Mouse (Mus musculus) midbrain, postnatal 0 days (tissue): ENCODE data around the gene Rnf167. TPM values are rescaled to one million over a fixed set of nuclear protein-coding genes. Genes with fewer than 3 reads are reported as not detected.
A peak's percentile ranks its signal among the peaks of the same experiment; 100 is the strongest.

Experiments used
- ATAC-seq: fragments of 200-750 bp; cut with Nextera tagmentation; 2 replicates; pipeline ENCODE4 v1.8.0; 2017; ENCODE audit warnings: moderate number of reproducible peaks, mild to moderate bottlenecking, moderate TSS enrichment, moderate library complexity; ENCODE audit not compliant: low FRiP score
- DNase-seq: peaks from one replicate; pipeline ENCODE4 v3.0.0-alpha.2; 2015; ENCODE audit warnings: low spot score
- H3K27ac ChIP-seq: fragments of 300-500 bp; sonication (generic); 2 replicates; pipeline ENCODE4 v1.5.1; 2014; ENCODE audit warnings: low read depth, mild to moderate bottlenecking, low read length, mixed read lengths
- H3K27me3 ChIP-seq: fragments of 300-500 bp; sonication (generic); 2 replicates; pipeline ENCODE4 v1.6.1; 2014; ENCODE audit warnings: low read length, control low read depth, mixed read lengths; ENCODE audit not compliant: insufficient read depth
- H3K36me3 ChIP-seq: fragments of 300-500 bp; sonication (generic); 2 replicates; pipeline ENCODE4 v1.6.1; 2014; ENCODE audit warnings: low read length, control low read depth, mixed read lengths; ENCODE audit not compliant: insufficient read depth
- H3K4me1 ChIP-seq: fragments of 300-500 bp; sonication (generic); 2 replicates; pipeline ENCODE4 v1.6.1; 2014; ENCODE audit warnings: mild to moderate bottlenecking, control low read depth, antibody characterized with exemption, low read length, mixed read lengths; ENCODE audit not compliant: insufficient read depth
- H3K4me2 ChIP-seq: fragments of 300-500 bp; sonication (generic); 2 replicates; pipeline ENCODE4 v1.6.1; 2014; ENCODE audit warnings: low read depth, mild to moderate bottlenecking, low read length, mixed read lengths; ENCODE audit not compliant: poor library complexity, severe bottlenecking
- H3K4me3 ChIP-seq: fragments of 300-500 bp; sonication (generic); 2 replicates; pipeline ENCODE4 v1.5.1; 2014; ENCODE audit warnings: low read depth, mild to moderate bottlenecking, low read length, moderate library complexity
- H3K9ac ChIP-seq: fragments of 300-500 bp; sonication (generic); replicated peaks from 2 replicates; pipeline ENCODE4 v1.6.1; 2014; ENCODE audit warnings: mild to moderate bottlenecking, low read length, moderate library complexity, mixed read lengths; ENCODE audit not compliant: poor library complexity, severe bottlenecking
- H3K9me3 ChIP-seq: fragments of 300-500 bp; sonication (generic); 2 replicates; pipeline ENCODE4 v1.6.1; 2016; ENCODE audit warnings: low read length, control low read depth
- CTCF ChIP-seq: IDR thresholded peaks from 2 replicates; pipeline ENCODE4 v1.5.1; 2016; ENCODE audit warnings: antibody characterized with exemption, mild to moderate bottlenecking
- WGBS: fragments of 180-500 bp; shearing (Covaris S2); extraction: QIAGEN DNeasy Blood & Tissue Kit; methylation state at CpG from one replicate; pipeline ENCODE4 v1.1.7; 2014; 5-methylcytosine and 5-hydroxymethylcytosine counted together
- polyA plus RNA-seq: library from polyadenylated mRNA; unstranded; fragments of >200 nt; fragmentation: Nextera tagmentation; extraction: Ambion mirVana; gene quantifications from 2 replicates; pipeline ENCODE4 v1.2.1, GENCODE M21; 2015
- total RNA-seq: library from RNA; depleted of rRNA; stranded (reverse); fragments of >200 nt; gene quantifications from 2 replicates; pipeline ENCODE4 v1.2.3, GENCODE M21; 2014

Gene Rnf167
- total and polyA plus RNA-seq, 2 experiments from 2014 or later = 74.4 to 97.2 TPM

DNA sequence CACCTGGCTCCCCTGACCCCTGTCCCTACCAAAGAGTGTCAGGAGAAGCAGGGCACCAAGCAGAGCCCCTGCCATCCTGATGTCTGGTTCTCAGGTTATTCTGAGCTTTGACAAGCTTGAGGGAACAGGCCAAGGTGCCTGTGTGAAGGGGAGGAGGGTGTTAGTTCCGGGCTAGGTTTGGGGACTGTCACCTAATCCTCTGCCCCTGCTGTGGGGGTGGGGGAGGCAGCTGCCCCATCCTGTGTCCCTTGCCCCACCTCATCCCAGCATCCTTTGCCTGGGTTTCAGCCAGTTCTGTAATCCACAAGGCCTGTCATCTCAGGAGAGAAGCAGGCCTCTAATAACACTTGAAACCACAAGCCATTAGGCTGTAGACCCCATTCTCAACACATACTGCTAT lies 27.9 kb upstream of the Rnf167 start, which contains the start of gene Chrne:
Gene Chrne (minus strand): TSS at position 116 of the 400 bp plus-strand sequence.
- no peaks in the 10 kb centered on the region for H3K9me3 ChIP-seq
- H3K4me3 ChIP-seq = no peak within 1 kb of the TSS
- no peaks in the 10 kb centered on the region for H3K4me1 ChIP-seq
- DNase-seq (no peak), ATAC-seq (no peak)
- no peak within 1 kb of the TSS for H3K27ac ChIP-seq
- 29% methylated on average over 1 of the region's 1 CpGs for WGBS
- no peaks in the 10 kb centered on the region for H3K36me3 ChIP-seq
- TF ChIP-seq CTCF = no peak
- H3K9ac ChIP-seq = no peak within 1 kb of the TSS
- no peaks in the 10 kb centered on the region for H3K27me3 ChIP-seq
- no peak within 1 kb of the TSS for H3K4me2 ChIP-seq

DNA sequence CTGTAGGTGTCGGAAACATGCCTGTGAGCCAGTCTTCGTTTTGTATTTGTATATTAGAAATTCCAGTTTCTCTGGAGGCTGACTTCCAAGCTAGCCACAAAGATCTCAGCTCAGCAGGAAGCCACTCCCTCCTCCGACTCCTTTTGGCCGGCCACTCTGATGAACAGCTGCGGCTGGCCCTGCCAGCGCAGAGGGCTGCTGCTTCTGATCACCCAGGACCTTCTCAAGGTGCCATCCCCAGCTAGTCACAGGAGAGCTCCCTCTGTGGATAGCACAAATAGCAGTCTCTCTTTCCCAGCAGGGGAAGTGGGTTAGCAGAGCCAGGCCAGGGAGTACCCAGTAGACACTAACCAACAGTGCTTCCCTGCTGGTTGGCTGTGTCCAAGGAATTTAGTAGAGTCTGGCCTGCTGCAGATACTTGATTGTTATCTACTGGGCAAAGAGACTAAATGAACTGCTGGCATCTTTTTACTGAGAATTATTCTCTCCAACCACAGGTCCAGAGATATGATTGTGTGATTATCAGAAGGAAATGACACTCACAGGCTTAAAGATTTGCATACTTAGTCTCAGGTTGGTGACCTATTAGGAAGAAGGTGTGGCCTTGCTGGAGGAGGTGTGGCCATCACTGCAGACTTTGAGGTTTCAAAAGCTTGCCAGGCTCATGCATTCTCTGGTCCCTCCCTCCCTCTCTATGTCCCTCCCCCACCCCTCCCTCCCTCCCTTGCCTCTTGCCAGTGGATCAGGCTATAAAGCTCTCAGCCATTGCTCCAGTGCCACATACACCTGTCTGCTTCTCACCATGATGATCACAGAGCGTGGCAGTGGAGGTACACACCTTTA lies 24.8 kb upstream of the Rnf167 start:
- no peaks in the 10 kb centered on the region for H3K36me3 ChIP-seq
- ATAC-seq = no peak
- H3K4me3 ChIP-seq = no peak overlapping the region
- no peak for TF ChIP-seq CTCF
- no peaks in the 10 kb centered on the region for H3K27me3 ChIP-seq
- WGBS = 41% methylated on average over 7 of the region's 7 CpGs
- H3K4me1 ChIP-seq = no peaks in the 10 kb centered on the region
- no peak overlapping the region for H3K9ac ChIP-seq
- no peak overlapping the region for H3K4me2 ChIP-seq
- DNase-seq = no peak
- H3K27ac ChIP-seq = no peak overlapping the region
- H3K9me3 ChIP-seq = no peaks in the 10 kb centered on the region

DNA sequence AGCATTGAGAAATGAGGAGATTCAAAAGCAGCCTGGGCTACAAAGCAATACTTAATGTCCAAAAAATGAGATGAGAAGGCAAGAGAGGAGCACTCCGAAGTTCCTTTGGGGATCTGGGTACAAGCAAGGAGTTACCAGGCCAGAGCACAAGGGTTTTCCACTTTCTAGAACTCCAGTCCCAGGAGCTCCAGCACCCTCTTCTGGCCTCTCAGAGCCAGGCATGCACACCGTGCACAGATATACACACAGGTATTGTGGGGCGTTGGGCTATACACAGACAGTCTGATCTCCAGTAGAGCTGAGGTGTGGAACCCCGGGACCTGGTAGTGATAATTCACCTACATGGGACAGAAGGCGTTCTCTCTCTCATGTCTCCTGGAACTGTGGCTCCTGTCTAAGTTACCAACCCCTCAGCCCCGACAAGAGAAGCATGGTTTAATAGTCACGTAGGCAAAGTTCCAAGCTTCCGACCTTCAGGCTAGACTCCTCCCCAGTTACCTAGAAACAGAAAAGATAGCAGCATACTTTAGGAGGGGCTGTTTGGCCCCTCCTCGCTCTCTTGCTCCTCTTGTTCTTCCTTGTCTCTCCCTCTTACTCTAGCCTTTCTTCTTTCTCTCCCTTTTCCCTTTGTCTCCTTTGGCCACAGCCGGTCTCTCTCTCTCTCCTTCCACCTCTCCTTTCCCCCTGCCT lies 23.8 kb upstream of the Rnf167 start:
- Histone ChIP-seq H3K27ac (no peak overlapping the region), H3K27me3 (no peaks in the 10 kb centered on the region), H3K36me3 (no peaks in the 10 kb centered on the region), H3K4me3 (no peak overlapping the region), H3K4me2 (no peak overlapping the region), H3K4me1 (no peaks in the 10 kb centered on the region), H3K9ac (no peak overlapping the region), H3K9me3 (no peaks in the 10 kb centered on the region)
- WGBS = 83% methylated on average over 10 of the region's 10 CpGs
- TF ChIP-seq CTCF = peak; percentile 47
- ATAC-seq (no peak), DNase-seq (no peak)

- Histone ChIP-seq H3K36me3 (no peaks in the 10 kb centered on the region), H3K27ac (no peak overlapping the region), H3K4me2 (no peak overlapping the region), H3K27me3 (no peaks in the 10 kb centered on the region), H3K9ac (no peak overlapping the region), H3K4me3 (no peak overlapping the region), H3K9me3 (no peaks in the 10 kb centered on the region), H3K4me1 (no peaks in the 10 kb centered on the region)
- peak; percentile 40 for DNase-seq
- TF ChIP-seq CTCF = peak; percentile 75
- 47% methylated on average over 4 of the region's 4 CpGs for WGBS
- no peak for ATAC-seq
Measured at GRCm38 (mm10) chr11:70625473-70625872, 21.6 kb upstream of the Rnf167 start.

DNA sequence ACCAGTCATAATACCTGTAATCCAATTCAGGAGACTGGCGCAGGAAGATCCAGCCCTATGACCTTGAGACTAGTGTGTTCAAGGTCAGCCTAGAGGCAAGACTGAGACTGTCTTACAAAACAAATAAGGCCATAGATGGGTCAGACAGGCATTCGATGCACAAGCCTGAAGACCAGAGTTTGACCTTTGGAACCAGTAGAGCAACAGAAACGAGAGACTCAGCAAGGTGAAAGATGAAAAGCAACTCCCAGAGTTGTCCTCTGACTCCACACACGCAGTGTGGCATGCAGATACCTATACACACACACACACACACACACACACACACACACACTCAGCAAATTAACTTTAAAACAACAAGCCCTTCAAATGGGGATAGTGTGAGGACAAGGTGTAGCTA lies 20.2 kb upstream of the Rnf167 start:
- Histone ChIP-seq H3K36me3 (no peaks in the 10 kb centered on the region), H3K4me1 (no peaks in the 10 kb centered on the region), H3K4me3 (no peak overlapping the region), H3K4me2 (no peak overlapping the region), H3K9ac (no peak overlapping the region), H3K27ac (no peak overlapping the region), H3K9me3 (no peaks in the 10 kb centered on the region), H3K27me3 (no peaks in the 10 kb centered on the region)
- DNase-seq (no peak), ATAC-seq (no peak)
- TF ChIP-seq CTCF = no peak
- 79% methylated on average over 4 of the region's 4 CpGs for WGBS

GRCm38 (mm10) chr11:70628431-70628830 lies 18.6 kb upstream of the Rnf167 start:
- Histone ChIP-seq H3K36me3 (no peaks in the 10 kb centered on the region), H3K4me3 (no peak overlapping the region), H3K4me2 (no peak overlapping the region), H3K27me3 (no peaks in the 10 kb centered on the region), H3K9me3 (no peaks in the 10 kb centered on the region), H3K9ac (no peak overlapping the region), H3K4me1 (no peaks in the 10 kb centered on the region), H3K27ac (no peak overlapping the region)
- ATAC-seq (no peak), DNase-seq (no peak)
- 65% methylated on average over 2 of the region's 2 CpGs for WGBS
- no peak for TF ChIP-seq CTCF
